Mouse (Mus musculus) spleen, adult 2 months (tissue): ENCODE results near the gene Gls2.

Experiments used
- CTCF ChIP-seq: fragments of 200-500 bp; IDR thresholded peaks from 2 replicates; pipeline ENCODE4 v1.5.1; 2011; ENCODE audit warnings: mild to moderate bottlenecking, inconsistent platforms; ENCODE audit not compliant: insufficient read depth, insufficient read length, insufficient replicate concordance; ENCODE audit errors: extremely low read depth
- POLR2A ChIP-seq: fragments of 200-500 bp; IDR thresholded peaks from 2 replicates; pipeline ENCODE4 v1.6.1; 2011; ENCODE audit warnings: low read depth, low read length, inconsistent platforms

- TF ChIP-seq CTCF (no peak), POLR2A (no peak)
These were observed 40.3 kb upstream of the Gls2 start for GRCm38 (mm10) chr10:128153978-128154377.
